Mouse (Mus musculus): ENCODE results near the gene Yars. TPM values are rescaled to one million over a fixed set of nuclear protein-coding genes. Genes with fewer than 3 reads are reported as not detected.
A peak's percentile ranks its signal among the peaks of the same experiment; 100 is the strongest.

The Yars gene
- total and polyA plus RNA-seq, 3 experiments, result 89.5 to 539 (median 179) TPM

DNA sequence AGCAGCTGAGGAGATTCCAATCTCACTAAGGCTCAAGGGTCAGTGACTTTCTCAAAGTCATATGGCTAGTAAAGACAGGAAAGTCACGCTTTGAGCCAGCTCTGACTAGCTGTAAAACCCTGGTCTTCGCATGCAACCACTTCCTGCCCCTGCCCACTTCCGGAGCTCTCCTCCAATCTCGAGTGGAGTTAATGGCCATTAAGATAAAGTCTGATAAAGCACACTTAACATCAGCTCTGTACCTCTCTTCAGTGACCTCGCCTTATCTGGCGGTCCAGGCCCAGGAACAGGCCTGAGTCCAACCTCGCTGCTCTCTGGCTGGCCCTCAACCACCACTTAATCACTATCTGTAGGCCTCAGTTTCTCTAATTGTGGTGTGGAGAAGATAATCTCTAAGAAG lies 44.9 kb downstream of the Yars start:
- no peaks in the 10 kb centered on the region for H3K9me3 ChIP-seq (replicated peaks; ENCODE audit: insufficient read depth, low read length)
- H3K36me3 ChIP-seq (ENCODE audit: control insufficient read depth in 1 of 2, insufficient read depth in 2 of 2, low read length in 2 of 2), result peaks cover 0 to 35% of the 10 kb centered on the region in 2 experiments; a peak in 2 of 4 replicates
- DNase-seq (ENCODE audit: low read depth, low spot score), result peak; percentile 76
- H3K4me1 ChIP-seq (ENCODE audit: control insufficient read depth in 1 of 2, insufficient read depth in 2 of 2, low read length in 2 of 2), result peaks cover 25 to 50% of the 10 kb centered on the region in 2 experiments
- no peaks in the 10 kb centered on the region for H3K27me3 ChIP-seq (ENCODE audit: control insufficient read depth in 1 of 2, insufficient read depth in 2 of 2, low read length in 2 of 2)
- no peaks in the 10 kb centered on the region for H3K79me2 ChIP-seq (ENCODE audit: control insufficient read depth, insufficient read depth, low read length, poor library complexity)
- no peak overlapping the region for H3K9ac ChIP-seq (ENCODE audit: control insufficient read depth, low read depth, low read length, poor library complexity, severe bottlenecking)
- H3K4me3 ChIP-seq (ENCODE audit: control insufficient read depth in 1 of 2, insufficient read depth in 1 of 2, low read depth in 2 of 2, low read length in 2 of 2), result no peak overlapping the region
- peak overlapping the region; percentile 81 for H3K27ac ChIP-seq (ENCODE audit: control insufficient read depth, low read depth, low read length)
- TF ChIP-seq GABPA (IDR thresholded peaks at IDR 0.05; ENCODE audit: low read depth, low read length) (0 out of 2 replicates have a peak, but pooled peaks have one; percentile 21), MAZ (IDR thresholded peaks at IDR 0.05; ENCODE audit: low read depth, low read length) (no peak), E2F4 (IDR thresholded peaks at IDR 0.05; ENCODE audit: borderline replicate concordance, low read depth, low read length) (no peak), RCOR1 (IDR thresholded peaks at IDR 0.05; ENCODE audit: low read depth, low read length) (peak; percentile 98), NRF1 (IDR thresholded peaks at IDR 0.05; ENCODE audit: insufficient read depth, low read depth, low read length, poor library complexity, severe bottlenecking) (no peak), MEF2A (IDR thresholded peaks at IDR 0.05; ENCODE audit: extremely low read depth, insufficient replicate concordance, low read depth, low read length, poor library complexity, severe bottlenecking) (peak; percentile 61; the same call in 1 of the 2 replicates), USF2 (IDR thresholded peaks at IDR 0.05; ENCODE audit: borderline replicate concordance in 1 of 2, insufficient read depth in 1 of 2, low read depth in 1 of 2, low read length in 2 of 2) (no peak), ELF1 (IDR thresholded peaks at IDR 0.05; ENCODE audit: low read depth, low read length) (peak; percentile 71), USF1 (IDR thresholded peaks at IDR 0.05; ENCODE audit: low read depth, low read length) (no peak), MAX (IDR thresholded peaks at IDR 0.05; ENCODE audit: low read length) (peak; percentile 37; the same call in 1 of the 2 replicates), ZMIZ1 (IDR thresholded peaks at IDR 0.05; ENCODE audit: low read depth, low read length) (no peak), POLR2AphosphoS5 (IDR thresholded peaks at IDR 0.05; ENCODE audit: borderline replicate concordance, low read depth, low read length) (no peak), GATA1 (IDR thresholded peaks at IDR 0.05; ENCODE audit: low read depth, low read length) (peak; percentile 97), RAD21 (IDR thresholded peaks at IDR 0.05; ENCODE audit: low read depth, low read length) (no peak), MYB (IDR thresholded peaks at IDR 0.05; ENCODE audit: low read depth, low read length) (peak; percentile 47; the same call in 1 of the 2 replicates), EP300 (IDR thresholded peaks at IDR 0.05; ENCODE audit: low read depth in 1 of 2, low read length in 2 of 2) (peak; percentile 90 to 94), CHD1 (IDR thresholded peaks at IDR 0.05; ENCODE audit: low read depth, low read length) (no peak), MXI1 (IDR thresholded peaks at IDR 0.05; ENCODE audit: low read depth, low read length) (peak; percentile 47), JUND (IDR thresholded peaks at IDR 0.05; ENCODE audit: low read depth, low read length) (peak; percentile 23; the same call in 1 of the 2 replicates), CTCF (IDR thresholded peaks at IDR 0.05 in 2 of 3, conservative IDR thresholded peaks at IDR 0.05 in 1 of 3; ENCODE audit: control insufficient read depth in 1 of 3, insufficient read depth in 1 of 3, low read depth in 2 of 3, low read length in 3 of 3, poor library complexity in 1 of 3, severe bottlenecking in 1 of 3) (no peak), TAL1 (IDR thresholded peaks at IDR 0.05; ENCODE audit: low read length) (peak; percentile 89), CHD2 (IDR thresholded peaks at IDR 0.05; ENCODE audit: low read length) (no peak), TBP (IDR thresholded peaks at IDR 0.05; ENCODE audit: low read depth, low read length) (no peak), ZKSCAN1 (IDR thresholded peaks at IDR 0.05; ENCODE audit: low read depth, low read length) (no peak), ZC3H11A (IDR thresholded peaks at IDR 0.05; ENCODE audit: low read depth, low read length) (no peak), POLR2A (IDR thresholded peaks at IDR 0.05; ENCODE audit: control insufficient read depth in 1 of 2, insufficient read depth in 1 of 2, low read depth in 1 of 2, low read length in 2 of 2, poor library complexity in 1 of 2) (no peak), MAFK (IDR thresholded peaks at IDR 0.05; ENCODE audit: borderline replicate concordance, low read depth, low read length) (peak; percentile 54; the same call in 1 of the 2 replicates), SIN3A (IDR thresholded peaks at IDR 0.05; ENCODE audit: low read length) (peak; percentile 21; the same call in 1 of the 2 replicates), KAT2A (conservative IDR thresholded peaks at IDR 0.05; ENCODE audit: low read depth, low read length) (no peak), POLR2AphosphoS2 (IDR thresholded peaks at IDR 0.05; ENCODE audit: low read length) (0 out of 2 replicates have a peak, but pooled peaks have one; percentile 22), BHLHE40 (IDR thresholded peaks at IDR 0.05; ENCODE audit: borderline replicate concordance, low read depth, low read length) (peak; percentile 83), HCFC1 (IDR thresholded peaks at IDR 0.05; ENCODE audit: low read depth, low read length) (peak; percentile 11; the same call in 1 of the 2 replicates), TCF12 (IDR thresholded peaks at IDR 0.05; ENCODE audit: low read depth, low read length) (peak; percentile 98), SMC3 (IDR thresholded peaks at IDR 0.05; ENCODE audit: low read depth, low read length) (0 out of 2 replicates have a peak, but pooled peaks have one; percentile 15), ZNF384 (IDR thresholded peaks at IDR 0.05; ENCODE audit: low read depth, low read length) (no peak), MYC (IDR thresholded peaks at IDR 0.05; ENCODE audit: low read depth, low read length) (no peak), NELFE (IDR thresholded peaks at IDR 0.05; ENCODE audit: low read depth, low read length) (no peak)

All from MEL (cell line).